Mouse (Mus musculus): ENCODE data around the gene Fcgrt.
"Not testable (repeated sequence)": the region's sequence is repeated elsewhere in the genome, so short reads cannot be mapped to it uniquely, and the experiment has no call there.

The Fcgrt gene

DNA sequence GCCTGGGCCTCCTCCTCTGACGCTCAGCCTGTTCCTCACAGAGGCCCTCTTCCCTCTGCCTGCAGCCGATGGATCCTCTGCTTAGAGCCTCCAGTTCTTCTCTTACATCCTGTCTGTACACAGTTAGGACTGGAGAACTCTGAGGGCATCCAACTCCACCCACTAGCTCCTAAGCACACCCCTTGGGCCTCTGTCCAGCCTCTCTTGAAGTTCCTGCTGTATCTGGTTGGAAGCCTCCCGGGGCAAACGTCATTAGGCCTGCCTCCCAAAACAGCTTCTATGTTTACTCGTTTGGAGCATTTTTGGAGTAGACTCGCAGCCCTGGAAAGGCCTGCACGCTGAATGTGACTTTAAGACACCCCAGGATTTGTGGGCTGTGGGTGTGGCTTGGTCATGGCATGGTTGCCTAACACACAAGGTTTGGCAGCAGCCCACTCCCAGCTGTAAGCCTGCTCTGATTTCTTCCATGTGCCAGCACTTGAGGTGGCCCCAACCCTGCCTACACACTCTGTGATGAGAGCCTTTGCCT, at the start of gene Fcgrt:
Fcgrt (minus strand) TSS at position 200 of the 529 bp plus-strand sequence.
- no peak for DNase-seq (ENCODE audit: low read depth, low spot score)

DNA sequence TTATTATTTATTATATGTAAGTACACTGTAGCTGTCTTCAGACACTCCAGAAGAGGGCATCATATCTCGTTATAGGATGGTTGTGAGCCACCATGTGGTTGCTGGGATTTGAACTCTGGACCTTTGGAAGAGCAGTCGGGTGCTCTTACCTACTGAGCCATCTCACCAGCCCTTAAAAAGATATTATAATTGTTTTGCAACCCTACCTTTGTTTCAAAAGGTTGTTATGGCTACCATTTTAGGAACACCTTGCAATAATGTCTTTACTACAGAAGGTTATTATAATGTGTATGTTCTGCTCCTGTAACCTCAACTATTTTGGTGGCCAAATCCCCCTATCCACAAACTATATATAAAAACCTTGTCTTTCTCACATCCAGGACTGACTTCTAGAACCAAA, 49.4 kb upstream of the Fcgrt start:
- not testable (repeated sequence) for DNase-seq (ENCODE audit: low read depth, low spot score)

DNA sequence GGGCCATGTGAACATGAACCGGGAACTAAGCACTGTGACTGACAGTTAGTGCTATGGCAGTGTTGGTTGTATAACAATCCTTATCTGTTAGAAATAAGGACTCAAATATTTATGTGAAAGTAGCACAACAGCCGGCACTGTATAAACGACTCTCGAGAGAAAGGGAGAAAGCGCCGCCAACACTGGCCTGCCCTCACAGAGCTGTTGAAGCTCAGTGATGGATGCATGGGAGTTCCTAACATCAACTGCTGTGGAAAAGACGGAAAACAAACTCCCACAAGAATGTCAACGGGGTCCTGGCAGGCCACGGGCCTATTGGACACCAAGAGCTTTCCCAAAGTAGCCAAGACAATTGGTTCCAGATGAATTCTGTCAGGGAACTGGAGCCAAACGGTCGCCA, 47.7 kb upstream of the Fcgrt start:
- DNase-seq (ENCODE audit: low read depth, low spot score) = no peak

DNA sequence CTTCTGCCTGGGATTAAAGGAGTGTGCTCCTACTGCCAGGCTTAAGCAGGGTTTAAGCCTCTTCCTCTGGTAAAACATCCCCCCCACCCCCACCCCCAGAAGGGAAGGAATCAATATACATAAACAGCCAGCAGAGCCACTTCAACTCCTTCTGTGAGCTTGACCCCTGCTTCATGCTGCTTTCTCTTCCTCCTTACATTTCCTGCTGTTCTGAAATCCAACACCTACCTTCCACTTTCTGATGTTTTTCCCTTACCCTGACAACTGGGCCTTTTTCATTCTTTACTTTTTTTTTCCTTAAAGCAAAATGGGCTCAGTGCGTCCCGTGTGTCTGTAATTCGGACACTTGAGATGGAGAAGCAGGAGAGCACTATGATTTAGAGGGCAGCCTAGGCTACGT, 46.7 kb upstream of the Fcgrt start:
- no peak for DNase-seq (ENCODE audit: low read depth, low spot score)

DNA sequence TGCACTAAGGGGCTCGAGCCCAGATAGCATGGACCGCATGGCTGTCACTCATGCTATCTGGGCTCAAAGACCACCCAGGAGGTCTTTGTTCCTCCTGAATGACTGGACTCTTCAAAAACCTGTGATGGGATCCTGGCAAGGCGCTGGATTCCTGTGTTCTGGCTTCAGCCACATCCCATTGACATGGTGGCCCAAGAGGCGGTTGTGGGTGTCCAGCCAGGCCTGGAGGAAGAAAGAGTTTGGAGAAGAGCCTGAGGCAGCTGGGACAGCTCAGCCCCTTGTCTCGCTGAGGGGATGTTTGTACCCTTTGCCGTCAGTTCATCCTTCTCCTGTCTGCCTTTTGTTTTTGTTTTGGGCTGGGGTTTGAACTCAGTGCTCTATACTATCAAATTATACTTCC, 45.9 kb upstream of the Fcgrt start:
- DNase-seq (ENCODE audit: low read depth, low spot score) = no peak

DNA sequence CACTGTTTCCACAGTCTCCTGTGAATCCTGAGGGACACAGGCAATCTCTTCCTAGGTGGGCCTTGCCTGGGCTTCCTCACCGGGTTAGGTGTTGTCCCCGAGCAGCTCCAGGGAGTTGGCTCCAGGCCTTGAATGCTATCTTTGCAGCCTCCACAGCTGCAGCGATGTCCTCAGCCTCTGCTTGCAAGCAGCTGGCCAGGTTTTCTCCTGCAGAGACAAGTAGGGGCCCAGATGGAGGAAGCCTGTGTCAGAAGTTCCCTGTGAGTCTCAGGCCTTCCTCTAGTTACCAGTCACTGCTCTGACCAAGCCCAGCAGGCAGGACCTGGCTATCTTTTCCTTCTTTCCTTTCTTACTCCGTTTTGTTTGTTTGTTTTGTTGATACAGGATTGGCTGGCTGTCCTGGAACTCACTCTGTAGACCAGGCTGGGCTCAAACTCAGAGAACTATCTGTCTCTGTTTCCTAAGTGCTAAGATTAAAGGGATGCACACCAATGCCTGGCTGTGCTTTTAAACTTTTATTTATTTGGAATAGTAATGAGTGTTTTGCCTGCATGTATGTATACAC, 45.0 kb upstream of the Fcgrt start:
- no peak for DNase-seq (ENCODE audit: low read depth, low spot score)

DNA sequence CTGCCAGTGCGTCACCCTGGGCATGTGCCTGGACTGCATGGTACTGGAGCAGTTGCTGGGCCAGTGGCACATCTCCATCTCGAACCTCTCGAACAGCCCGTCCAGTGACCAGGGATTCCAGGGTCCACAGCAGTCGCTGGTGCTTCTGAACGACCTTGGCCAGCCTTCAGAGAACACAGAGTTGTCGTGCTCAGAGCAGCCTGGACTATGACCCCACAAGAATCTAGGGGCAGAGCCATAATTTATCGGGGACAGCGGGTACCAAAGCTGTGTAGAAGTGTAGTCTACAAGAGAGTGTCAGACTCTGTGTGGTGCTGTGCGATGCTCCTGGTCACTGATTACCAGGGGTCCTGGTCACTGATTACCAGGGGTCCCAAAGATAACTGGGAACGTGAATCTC, 44.2 kb upstream of the Fcgrt start:
- no peak for DNase-seq (ENCODE audit: low read depth, low spot score)

DNA sequence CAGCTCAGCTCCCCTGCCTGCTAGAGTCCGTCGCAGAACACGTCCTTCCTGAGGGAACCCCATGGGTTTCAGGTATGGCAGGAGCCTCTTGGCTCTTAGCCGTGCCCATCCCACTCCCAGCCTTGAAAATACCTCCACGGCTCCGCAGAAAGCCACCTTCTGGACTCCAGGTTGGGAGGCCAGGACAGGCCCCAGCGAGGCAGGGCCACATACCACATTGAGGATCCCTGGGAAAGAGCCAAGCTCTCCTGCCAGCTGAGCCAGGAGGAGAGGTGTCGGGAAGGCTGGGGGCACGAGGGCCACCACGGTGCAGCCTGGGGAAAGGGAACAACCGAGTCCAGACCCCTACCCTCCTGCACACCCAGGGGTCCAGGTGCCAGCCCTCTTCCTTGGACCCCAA, 43.6 kb upstream of the Fcgrt start:
- DNase-seq (ENCODE audit: low read depth, low spot score) = no peak

DNA sequence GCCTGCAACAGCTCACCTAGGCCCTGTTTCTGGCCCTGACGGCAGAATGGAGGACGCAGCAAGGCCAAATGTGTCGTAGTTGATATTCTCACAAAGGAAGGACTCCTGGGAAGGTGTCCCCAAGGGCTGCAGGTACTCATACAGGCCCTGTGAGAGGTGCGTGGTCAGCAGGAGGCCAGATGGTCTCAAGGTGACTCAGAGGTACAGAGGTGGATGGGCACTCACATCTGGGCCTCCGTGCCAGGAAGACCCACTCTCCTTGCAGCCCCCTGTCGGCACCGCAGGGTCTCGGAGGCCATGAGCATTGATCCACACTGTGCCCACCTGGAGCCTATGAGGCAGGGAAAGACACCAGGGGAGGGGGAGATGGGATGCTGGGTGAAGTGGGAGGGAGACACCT, 41.8 kb upstream of the Fcgrt start:
- no peak for DNase-seq (ENCODE audit: low read depth, low spot score)

DNA sequence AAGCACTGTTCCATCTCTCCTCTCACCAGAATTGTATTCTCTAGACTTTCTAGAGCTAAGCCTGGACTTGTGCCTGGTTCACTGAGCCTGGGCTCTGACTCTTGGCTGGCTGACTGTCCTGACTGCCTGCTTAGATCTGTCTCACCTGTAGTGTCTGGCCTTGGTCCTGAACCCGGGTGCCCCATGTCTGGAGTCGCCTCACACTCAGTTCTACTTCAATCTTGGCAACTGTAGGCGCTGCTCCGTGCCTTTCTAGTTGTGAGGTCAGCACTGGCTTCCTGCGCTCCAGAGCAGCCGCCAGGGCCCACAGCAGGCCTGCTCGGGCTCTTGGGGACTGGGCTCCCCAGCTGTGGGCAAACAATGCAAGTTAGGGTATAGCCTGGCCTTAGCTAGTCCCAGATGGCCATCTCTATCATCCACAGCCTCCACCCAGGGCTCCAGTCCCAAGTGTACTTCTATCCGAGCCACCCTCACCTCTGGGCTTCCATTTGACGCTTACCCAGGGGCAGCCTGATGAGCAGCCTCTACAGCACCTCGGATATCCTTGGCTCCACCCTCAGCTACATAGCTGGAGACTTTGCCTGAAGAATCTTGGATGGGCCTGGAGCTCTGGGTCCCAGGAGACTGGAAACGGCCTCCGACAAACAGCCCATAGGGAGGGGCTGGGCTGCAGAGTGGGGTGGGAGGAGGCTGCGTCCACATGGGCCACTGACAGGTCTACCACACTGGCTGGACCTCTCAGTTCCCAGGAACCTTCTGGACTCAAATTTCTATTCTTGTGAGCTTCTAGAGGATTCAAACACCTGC, 40.9 kb upstream of the Fcgrt start:
- DNase-seq (ENCODE audit: low read depth, low spot score) = no peak

DNA sequence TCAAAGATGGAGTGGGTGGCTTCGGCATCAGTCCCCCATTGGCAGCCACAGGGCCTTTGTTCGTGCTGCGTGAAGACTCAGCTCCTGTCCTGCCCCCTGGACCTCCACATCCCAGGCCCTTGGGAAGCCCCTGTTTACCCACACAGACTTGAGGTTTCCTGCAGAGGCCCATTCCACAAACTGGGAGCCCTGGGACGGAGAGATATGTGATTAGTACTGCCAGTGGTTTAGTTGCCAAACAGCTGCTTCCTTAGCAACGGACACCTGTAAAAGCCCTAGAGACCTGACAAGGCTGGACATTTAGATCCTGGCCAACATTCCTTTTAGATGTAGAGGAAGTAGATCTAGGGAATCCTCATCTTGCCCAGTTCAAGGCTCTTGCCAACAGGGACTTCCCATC, 38.3 kb upstream of the Fcgrt start:
- DNase-seq (ENCODE audit: low read depth, low spot score) = no peak

DNA sequence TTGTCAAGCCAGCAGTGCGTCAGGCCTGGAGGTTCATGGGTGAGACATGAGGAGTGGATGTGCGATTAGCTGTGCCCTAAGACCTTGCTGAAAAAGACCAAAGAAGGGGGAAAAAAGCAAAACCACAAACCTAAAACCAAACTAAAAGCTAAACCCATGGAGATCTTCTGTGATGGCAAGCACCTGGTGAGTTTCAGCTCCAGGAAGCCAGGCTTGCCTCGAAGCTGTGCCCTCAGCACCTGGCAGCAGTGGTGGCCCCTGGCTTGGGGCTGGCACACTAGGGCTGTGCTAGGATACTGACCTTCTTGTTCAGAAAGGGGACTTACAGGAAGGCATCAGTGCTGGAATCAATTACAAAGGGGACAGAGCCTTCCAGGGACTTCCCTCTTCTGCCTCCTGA, 37.7 kb upstream of the Fcgrt start:
- no peak for DNase-seq (ENCODE audit: low read depth, low spot score)

DNA sequence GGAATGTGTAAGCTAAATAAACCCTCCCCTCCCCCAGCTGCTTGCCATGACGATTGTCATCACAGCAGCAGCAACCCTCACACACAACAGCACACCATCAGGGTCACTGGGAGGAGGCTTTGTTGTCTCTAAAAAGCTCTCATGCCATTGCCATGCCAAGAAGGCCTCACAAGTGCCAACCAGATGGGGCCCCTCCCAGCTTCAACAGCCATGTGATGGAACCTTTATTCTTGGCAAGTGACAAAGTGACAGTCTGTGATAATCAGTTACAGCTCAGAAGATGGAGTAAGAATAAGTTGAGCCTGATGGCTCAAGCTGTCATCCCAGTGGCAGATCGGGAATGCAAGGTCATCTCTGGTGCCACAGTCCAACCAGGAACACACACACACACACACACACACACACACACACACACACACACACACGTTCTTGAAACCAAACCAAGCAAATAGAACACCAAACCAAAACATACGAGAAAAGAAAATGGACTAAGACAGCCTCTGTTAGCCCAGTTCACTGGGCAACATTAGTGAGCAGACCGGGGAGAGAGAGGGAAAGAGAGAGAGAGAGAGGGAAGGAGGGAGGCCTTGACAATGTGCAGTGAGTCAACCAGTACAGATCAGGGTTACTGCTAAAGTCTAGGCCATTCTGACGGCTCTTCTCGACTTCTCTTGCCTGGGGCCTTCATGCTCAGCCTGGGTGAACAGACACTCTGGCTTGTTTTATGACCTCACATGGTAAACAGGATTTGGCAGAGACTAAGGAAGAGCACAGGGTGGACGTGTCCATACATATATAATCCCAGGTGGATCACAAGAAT, 36.5 kb upstream of the Fcgrt start:
- no peak for DNase-seq (ENCODE audit: low read depth, low spot score)

DNA sequence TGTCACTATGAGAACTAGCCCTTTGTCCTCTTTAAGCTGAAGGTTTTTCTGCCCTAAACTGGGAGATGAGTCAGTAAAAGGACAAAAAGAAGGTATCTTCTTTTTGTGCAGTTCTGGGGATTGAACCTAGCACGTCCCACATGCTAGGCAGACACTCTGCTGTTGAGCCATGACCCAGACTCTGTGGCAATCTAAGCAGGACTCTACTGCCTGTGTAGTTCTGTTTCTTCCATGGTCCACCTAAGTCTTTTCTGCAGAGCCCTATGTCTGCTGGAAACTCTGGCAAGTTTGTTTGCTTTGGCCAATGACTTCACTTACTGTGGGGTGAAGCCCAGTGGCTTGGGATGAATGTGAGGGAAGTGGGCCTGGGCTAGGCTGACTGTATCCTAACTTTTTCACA, 34.8 kb upstream of the Fcgrt start:
- DNase-seq (ENCODE audit: low read depth, low spot score) = no peak

DNA sequence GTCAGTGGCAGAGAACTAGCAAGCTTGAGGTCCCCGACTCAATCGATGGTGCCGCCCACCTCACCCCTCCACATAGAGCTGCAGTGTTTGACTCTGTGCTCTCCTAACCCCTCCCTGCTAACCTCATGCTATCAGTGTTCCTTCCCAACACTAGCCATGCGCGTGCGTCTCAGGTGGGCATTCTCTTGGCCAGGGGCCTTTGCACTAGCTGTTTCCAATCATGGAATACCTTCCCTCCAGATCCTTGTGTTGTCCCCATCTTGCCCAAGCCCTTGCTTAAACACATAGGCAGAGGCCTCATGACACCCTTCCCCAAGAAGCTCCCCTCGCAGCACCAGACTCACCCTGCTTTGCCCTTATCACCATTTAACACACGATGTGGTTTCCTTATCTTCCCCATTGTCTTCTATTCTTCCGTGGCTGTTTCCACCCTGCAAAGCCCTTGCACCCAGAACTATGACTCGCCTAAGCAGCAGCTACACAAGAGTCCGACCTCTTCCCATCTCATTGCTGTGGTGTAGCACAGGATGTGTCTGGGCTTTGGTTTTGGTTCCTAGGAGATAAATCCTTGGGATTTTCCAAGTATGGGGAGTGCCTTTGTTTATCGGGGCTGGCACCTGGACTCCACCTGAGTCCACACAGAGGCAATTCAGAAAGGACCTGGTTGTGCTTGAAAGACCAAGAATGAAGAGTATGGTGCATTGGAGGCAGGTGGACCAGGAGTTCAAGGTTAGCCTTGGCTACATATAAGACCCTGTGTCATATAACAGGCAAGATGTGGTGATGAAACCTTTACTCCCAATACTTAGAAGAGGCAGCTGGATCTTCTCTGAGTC, 33.7 kb upstream of the Fcgrt start:
- DNase-seq (ENCODE audit: low read depth, low spot score) = peak; percentile 52

DNA sequence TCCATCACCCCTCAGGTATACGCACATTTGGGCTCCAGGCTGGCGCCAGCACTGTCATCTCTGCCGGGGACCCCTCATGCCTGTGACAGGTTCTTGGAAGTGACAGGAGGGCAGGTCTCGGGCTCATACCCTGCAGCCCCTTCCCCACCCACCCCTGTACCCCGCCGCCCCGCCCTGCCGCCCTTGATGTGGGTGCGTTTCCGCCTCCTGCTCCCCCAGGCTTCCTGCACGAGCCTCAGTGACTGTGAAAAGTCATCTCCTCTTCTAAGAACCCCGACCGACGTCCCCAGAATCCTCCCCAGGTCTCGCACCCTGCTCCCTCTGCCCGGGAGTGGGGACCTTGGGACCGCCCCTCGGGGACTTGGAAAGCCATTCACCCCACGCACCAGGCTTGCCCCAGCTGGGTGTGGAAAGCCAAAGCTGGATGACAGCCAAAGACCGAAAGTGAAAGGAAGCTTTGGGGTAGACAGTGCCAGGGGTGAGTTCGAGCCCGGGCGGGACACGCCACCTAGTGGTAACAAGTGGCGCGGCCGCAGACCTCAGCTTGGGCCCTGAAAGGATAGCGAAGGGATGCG, 32.4 kb upstream of the Fcgrt start, which contains the start of the genes Gm45713 and Flt3l:
Gm45713 (minus strand) TSS at position 239 of the 575 bp plus-strand sequence.
Flt3l (minus strand) TSS at position 440 of the 575 bp plus-strand sequence.
- peak; percentile 96 for DNase-seq (ENCODE audit: low read depth, low spot score)

DNA sequence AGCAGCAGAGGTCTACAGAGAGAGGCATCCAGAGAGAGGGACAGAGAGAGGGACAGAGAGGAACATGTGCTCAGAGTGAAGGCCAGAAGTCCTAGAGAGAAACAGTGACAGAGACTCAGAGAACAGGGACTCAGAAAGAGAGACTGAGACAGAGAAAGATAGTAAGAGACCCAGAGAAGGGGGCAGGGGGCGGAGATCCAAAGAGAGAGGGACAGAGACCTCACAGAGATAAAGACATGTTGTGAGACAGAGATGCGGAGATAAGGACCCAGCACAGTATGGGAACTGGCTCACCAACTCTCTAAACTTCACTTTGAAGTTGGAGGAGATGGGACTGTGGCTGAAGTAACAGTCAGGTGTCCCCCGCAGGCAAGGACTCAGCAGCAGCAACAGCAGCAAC, 31.7 kb upstream of the Fcgrt start:
- DNase-seq (ENCODE audit: low read depth, low spot score) = peak; percentile 57

DNA sequence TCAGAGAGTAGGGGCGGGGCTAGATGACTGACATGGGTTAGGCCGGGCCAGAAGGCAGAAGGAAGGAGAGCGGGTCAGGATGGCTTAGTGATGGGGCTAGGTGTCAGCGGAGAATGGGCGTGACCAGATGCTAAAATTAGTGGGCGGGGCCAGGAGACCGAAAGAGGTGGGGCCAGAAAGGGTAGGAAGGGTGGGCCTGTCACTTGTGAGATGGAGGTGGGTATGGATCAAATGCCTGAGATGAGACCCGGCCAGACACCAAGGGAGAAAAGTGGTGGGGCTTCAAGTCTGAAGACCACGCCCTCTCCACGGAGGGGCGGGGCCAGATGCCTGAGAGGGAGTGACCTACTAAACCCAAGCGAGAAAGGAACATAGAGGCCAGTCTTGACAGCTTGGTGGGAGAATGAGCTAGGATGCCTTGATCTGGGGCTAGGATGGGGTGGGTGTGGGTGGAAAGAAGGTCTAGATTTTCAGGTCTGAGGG, 30.9 kb upstream of the Fcgrt start:
- DNase-seq (ENCODE audit: low read depth, low spot score) = peak; percentile 79

DNA sequence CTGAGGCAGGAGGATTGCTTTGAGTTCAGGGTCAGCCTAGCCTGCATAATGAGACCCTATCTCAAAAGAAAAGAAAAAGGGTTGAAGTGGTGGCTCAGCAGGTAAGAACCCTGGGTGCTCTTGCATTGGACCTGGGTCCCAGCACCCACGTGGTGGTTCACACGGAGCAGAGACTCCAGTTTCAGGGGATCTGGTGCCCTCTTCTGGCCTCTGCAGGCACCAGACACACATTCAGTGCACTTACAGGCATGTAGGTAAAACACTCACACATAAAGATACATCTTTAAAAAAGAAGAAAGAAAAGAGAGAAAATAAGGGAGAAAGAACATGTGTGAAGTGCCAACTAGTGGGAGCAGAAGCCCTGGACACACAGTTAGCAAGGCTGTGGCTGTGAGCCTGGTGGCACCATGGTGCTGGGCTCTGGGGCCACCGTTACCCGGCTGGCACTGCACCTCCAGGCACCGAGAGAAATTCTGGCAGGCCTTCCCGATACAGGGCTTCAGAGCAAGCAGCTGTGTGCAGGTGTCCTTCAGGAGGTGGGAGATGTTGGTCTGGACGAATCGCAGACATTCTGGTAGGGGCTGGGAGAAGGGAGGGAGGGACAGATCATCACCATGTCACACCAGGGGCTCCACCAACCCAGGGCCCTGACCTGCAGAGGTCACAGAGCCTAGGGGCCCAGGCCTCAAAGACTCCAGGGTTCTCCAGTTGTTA, 30.0 kb upstream of the Fcgrt start:
- DNase-seq (ENCODE audit: low read depth, low spot score) = peak; percentile 41

DNA sequence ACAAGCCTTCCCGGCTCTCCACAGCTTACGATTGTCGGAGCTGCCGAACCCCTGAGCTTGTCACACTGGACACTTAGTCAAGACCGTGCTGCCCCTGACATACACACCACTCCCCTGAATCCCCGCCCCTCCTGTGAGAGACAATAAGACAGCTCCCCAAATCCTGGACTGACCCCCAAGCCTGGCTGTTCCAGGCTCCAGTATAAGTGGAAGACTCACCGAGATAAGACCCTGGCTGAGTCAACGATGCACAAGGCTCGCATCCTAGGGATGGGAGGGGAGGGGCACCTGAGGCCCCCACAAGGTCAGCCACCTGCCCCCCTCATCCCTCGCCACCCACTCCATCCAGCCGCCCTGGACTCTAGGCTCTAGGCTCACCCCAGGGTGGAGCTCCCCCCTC, 28.2 kb upstream of the Fcgrt start:
- no peak for DNase-seq (ENCODE audit: low read depth, low spot score)
